Mouse (Mus musculus): ENCODE data around the gene Rufy3. TPM values are rescaled to one million over a fixed set of nuclear protein-coding genes. Genes with fewer than 3 reads are reported as not detected.

Gene Rufy3
- total and polyA plus RNA-seq, 3 experiments: 13.6 to 22.3 (median 17.4) TPM

GRCm38 (mm10) chr5:88685306-88685705, 120.5 kb downstream of the Rufy3 start:
- no peak overlapping the region for H3K4me2 ChIP-seq (ENCODE audit: insufficient read depth, low read depth, poor library complexity, severe bottlenecking)
- H3K9me3 ChIP-seq (replicated peaks; ENCODE audit: low read length): no peaks in the 10 kb centered on the region
- H3K4me1 ChIP-seq (ENCODE audit: control insufficient read depth in 1 of 2, insufficient read depth in 2 of 2): peaks cover 0 to 3% of the 10 kb centered on the region in 2 experiments; a peak in 1 of 4 replicates
- no peak for DNase-seq (ENCODE audit: extremely low read depth)
- in situ Hi-C loops (cut with MboI; ENCODE audit: low pct_ligation_motif_present, low pct_unique_long_range_greater_than_20kb, low sequenced_read_pairs): no loop called here
- H3K79me2 ChIP-seq (replicated peaks; ENCODE audit: control insufficient read depth, extremely low read depth, insufficient read depth, poor library complexity, severe bottlenecking): no peaks in the 10 kb centered on the region
- H3K9ac ChIP-seq (ENCODE audit: insufficient read depth, low read depth): no peak overlapping the region
- TF ChIP-seq JUND (conservative IDR thresholded peaks at IDR 0.05; ENCODE audit: low read depth, low read length) (no peak), GABPA (IDR thresholded peaks at IDR 0.05; ENCODE audit: insufficient replicate concordance, low read depth, low read length) (no peak)
- no peak overlapping the region for H3K27ac ChIP-seq (ENCODE audit: insufficient read depth, low read depth)
- no peaks in the 10 kb centered on the region for H3K27me3 ChIP-seq (replicated peaks)
- H3K36me3 ChIP-seq (replicated peaks in 1 of 2; ENCODE audit: control insufficient read depth in 1 of 2, insufficient read depth in 1 of 2, low read length in 1 of 2): no peaks in the 10 kb centered on the region
- dilution Hi-C loops (cut with MboI; ENCODE audit: extremely low pct_ligation_motif_present, extremely low pct_unique_long_range_greater_than_20kb, low sequenced_read_pairs): no loop called here
- no peak overlapping the region for H3K4me3 ChIP-seq (replicated peaks in 1 of 3; ENCODE audit: low read depth in 2 of 3, low read length in 2 of 3, poor library complexity in 1 of 3)

GRCm38 (mm10) chr5:88685745-88686299, 121.0 kb downstream of the Rufy3 start:
- dilution Hi-C loops (cut with MboI; ENCODE audit: extremely low pct_ligation_motif_present, extremely low pct_unique_long_range_greater_than_20kb, low sequenced_read_pairs): no loop called here
- H3K9me3 ChIP-seq (replicated peaks; ENCODE audit: low read length): no peaks in the 10 kb centered on the region
- no peaks in the 10 kb centered on the region for H3K27me3 ChIP-seq (replicated peaks)
- in situ Hi-C loops (cut with MboI; ENCODE audit: low pct_ligation_motif_present, low pct_unique_long_range_greater_than_20kb, low sequenced_read_pairs): no loop called here
- no peak overlapping the region for H3K4me2 ChIP-seq (ENCODE audit: insufficient read depth, low read depth, poor library complexity, severe bottlenecking)
- H3K4me3 ChIP-seq (replicated peaks in 1 of 3; ENCODE audit: low read depth in 2 of 3, low read length in 2 of 3, poor library complexity in 1 of 3): no peak overlapping the region
- no peak overlapping the region for H3K9ac ChIP-seq (ENCODE audit: insufficient read depth, low read depth)
- no peaks in the 10 kb centered on the region for H3K79me2 ChIP-seq (replicated peaks; ENCODE audit: control insufficient read depth, extremely low read depth, insufficient read depth, poor library complexity, severe bottlenecking)
- H3K27ac ChIP-seq (ENCODE audit: insufficient read depth, low read depth): no peak overlapping the region
- H3K36me3 ChIP-seq (replicated peaks in 1 of 2; ENCODE audit: control insufficient read depth in 1 of 2, insufficient read depth in 1 of 2, low read length in 1 of 2): no peaks in the 10 kb centered on the region
- TF ChIP-seq ZC3H11A (IDR thresholded peaks at IDR 0.05; ENCODE audit: low read depth, low read length) (no peak), MAFK (IDR thresholded peaks at IDR 0.05; ENCODE audit: insufficient replicate concordance, low read length) (no peak), ZMIZ1 (IDR thresholded peaks at IDR 0.05; ENCODE audit: low read depth, low read length) (no peak), HCFC1 (IDR thresholded peaks at IDR 0.05; ENCODE audit: low read depth, low read length) (no peak), MAX (IDR thresholded peaks at IDR 0.05; ENCODE audit: low read length) (no peak), MYC (IDR thresholded peaks at IDR 0.05; ENCODE audit: low read depth, low read length) (no peak), CTCF (conservative IDR thresholded peaks at IDR 0.05 in 1 of 2, IDR thresholded peaks at IDR 0.05 in 1 of 2; ENCODE audit: low read depth in 2 of 2, low read length in 2 of 2) (no peak), ZNF384 (IDR thresholded peaks at IDR 0.05; ENCODE audit: low read depth, low read length) (no peak), ZKSCAN1 (IDR thresholded peaks at IDR 0.05; ENCODE audit: borderline replicate concordance, low read depth, low read length) (no peak), POLR2AphosphoS2 (IDR thresholded peaks at IDR 0.05; ENCODE audit: low read depth, low read length) (no peak), RAD21 (IDR thresholded peaks at IDR 0.05; ENCODE audit: low read depth, low read length) (no peak), TBP (conservative IDR thresholded peaks at IDR 0.05; ENCODE audit: low read depth, low read length) (no peak)
- DNase-seq (ENCODE audit: extremely low read depth): no peak
- peaks cover 0 to 3% of the 10 kb centered on the region in 2 experiments; a peak in 1 of 4 replicates for H3K4me1 ChIP-seq (ENCODE audit: control insufficient read depth in 1 of 2, insufficient read depth in 2 of 2)

- no peak overlapping the region for H3K4me2 ChIP-seq (ENCODE audit: insufficient read depth, low read depth, poor library complexity, severe bottlenecking)
Measured at GRCm38 (mm10) chr5:88687996-88688406, 123.2 kb downstream of the Rufy3 start.

More at GRCm38 (mm10) chr5:88687996-88688406, 123.2 kb downstream of the Rufy3 start:
- dilution Hi-C loops (cut with MboI; ENCODE audit: extremely low pct_ligation_motif_present, extremely low pct_unique_long_range_greater_than_20kb, low sequenced_read_pairs) (no loop called here), in situ Hi-C loops (cut with MboI; ENCODE audit: low pct_ligation_motif_present, low pct_unique_long_range_greater_than_20kb, low sequenced_read_pairs) (no loop called here)
- no peaks in the 10 kb centered on the region for H3K79me2 ChIP-seq (replicated peaks; ENCODE audit: control insufficient read depth, extremely low read depth, insufficient read depth, poor library complexity, severe bottlenecking)
- H3K9me3 ChIP-seq (replicated peaks; ENCODE audit: low read length): no peaks in the 10 kb centered on the region
- no peak overlapping the region for H3K4me3 ChIP-seq (replicated peaks in 1 of 3; ENCODE audit: low read depth in 2 of 3, low read length in 2 of 3, poor library complexity in 1 of 3)
- H3K4me1 ChIP-seq (ENCODE audit: control insufficient read depth in 1 of 2, insufficient read depth in 2 of 2): peaks cover 0 to 3% of the 10 kb centered on the region in 2 experiments; a peak in 1 of 4 replicates
- H3K36me3 ChIP-seq (replicated peaks in 1 of 2; ENCODE audit: control insufficient read depth in 1 of 2, insufficient read depth in 1 of 2, low read length in 1 of 2): no peaks in the 10 kb centered on the region
- H3K27me3 ChIP-seq (replicated peaks): no peaks in the 10 kb centered on the region
- no peak overlapping the region for H3K27ac ChIP-seq (ENCODE audit: insufficient read depth, low read depth)
- no peak for DNase-seq (ENCODE audit: extremely low read depth)
- no peak for TF ChIP-seq MAX (IDR thresholded peaks at IDR 0.05; ENCODE audit: low read length)
- no peak for TF ChIP-seq GABPA (IDR thresholded peaks at IDR 0.05; ENCODE audit: insufficient replicate concordance, low read depth, low read length)
- no peak for TF ChIP-seq ZNF384 (IDR thresholded peaks at IDR 0.05; ENCODE audit: low read depth, low read length)
- no peak for TF ChIP-seq NRF1 (IDR thresholded peaks at IDR 0.05; ENCODE audit: low read depth, low read length)
- TF ChIP-seq IRF4 (IDR thresholded peaks at IDR 0.05; ENCODE audit: low read depth, low read length): no peak
- no peak for TF ChIP-seq USF2 (conservative IDR thresholded peaks at IDR 0.05; ENCODE audit: low read depth, low read length)
- no peak for TF ChIP-seq KAT2A (IDR thresholded peaks at IDR 0.05; ENCODE audit: insufficient replicate concordance, low read length)
- no peak for TF ChIP-seq ZKSCAN1 (IDR thresholded peaks at IDR 0.05; ENCODE audit: borderline replicate concordance, low read depth, low read length)
- no peak for TF ChIP-seq SIN3A (IDR thresholded peaks at IDR 0.05; ENCODE audit: low read length)
- H3K9ac ChIP-seq (ENCODE audit: insufficient read depth, low read depth): no peak overlapping the region

Data from CH12.LX (cell line).